Mouse (Mus musculus) neural tube, embryonic 15.5 days (tissue): ENCODE data around the gene Psme4. TPM values are rescaled to one million over a fixed set of nuclear protein-coding genes. Genes with fewer than 3 reads are reported as not detected.
"Not testable (repeated sequence)": the region's sequence is repeated elsewhere in the genome, so short reads cannot be mapped to it uniquely, and the experiment has no call there.

Source experiments
- ATAC-seq: fragments of 200-750 bp; cut with Nextera tagmentation; 2 replicates; pipeline ENCODE4 v1.8.0; 2017; ENCODE audit warnings: mild to moderate bottlenecking, moderate TSS enrichment, moderate library complexity; ENCODE audit not compliant: low FRiP score
- H3K27ac ChIP-seq: fragments of 300-500 bp; sonication (generic); replicated peaks from 2 replicates; pipeline ENCODE4 v1.5.1; 2015; ENCODE audit warnings: mild to moderate bottlenecking, inconsistent platforms
- H3K27me3 ChIP-seq: fragments of 300-500 bp; sonication (generic); replicated peaks from 2 replicates; pipeline ENCODE4 v1.6.1; 2015; ENCODE audit warnings: inconsistent platforms
- H3K36me3 ChIP-seq: fragments of 300-500 bp; sonication (generic); 2 replicates; pipeline ENCODE4 v1.6.1; 2015; ENCODE audit warnings: inconsistent platforms
- H3K4me1 ChIP-seq: fragments of 300-500 bp; sonication (generic); 2 replicates; pipeline ENCODE4 v1.6.1; 2015; ENCODE audit warnings: inconsistent platforms
- H3K4me2 ChIP-seq: fragments of 300-500 bp; sonication (generic); 2 replicates; pipeline ENCODE4 v1.6.1; 2015; ENCODE audit warnings: inconsistent platforms, mild to moderate bottlenecking, moderate library complexity
- H3K4me3 ChIP-seq: fragments of 300-500 bp; sonication (generic); replicated peaks from 2 replicates; pipeline ENCODE4 v1.5.1; 2015; ENCODE audit warnings: mild to moderate bottlenecking, inconsistent platforms
- H3K9ac ChIP-seq: fragments of 300-500 bp; sonication (generic); replicated peaks from 2 replicates; pipeline ENCODE4 v1.6.1; 2015; ENCODE audit warnings: mild to moderate bottlenecking, inconsistent platforms
- H3K9me3 ChIP-seq: fragments of 300-500 bp; sonication (generic); replicated peaks from 2 replicates; pipeline ENCODE4 v1.6.1; 2016; ENCODE audit warnings: inconsistent platforms
- WGBS: fragments of 180-500 bp; shearing (Covaris S2); methylation state at CpG from one replicate; pipeline ENCODE4 v1.1.7; 2015; ENCODE audit warnings: mixed read lengths; 5-methylcytosine and 5-hydroxymethylcytosine counted together
- polyA plus RNA-seq: library from polyadenylated mRNA; unstranded; fragments of >200 nt; fragmentation: Nextera tagmentation; extraction: Ambion mirVana; gene quantifications from 2 replicates; pipeline ENCODE4 v1.2.1, GENCODE M21; 2015

The Psme4 gene
- 13.1 TPM in 2 replicates for polyA plus RNA-seq

- Histone ChIP-seq H3K9me3 (no peaks in the 10 kb centered on the region), H3K4me3 (peak within 1 kb of the TSS; percentile 98), H3K36me3 (no peaks in the 10 kb centered on the region), H3K4me2 (peak within 1 kb of the TSS; percentile 70), H3K27ac (peak within 1 kb of the TSS; percentile 96), H3K4me1 (peaks cover 25% of the 10 kb centered on the region), H3K27me3 (no peaks in the 10 kb centered on the region), H3K9ac (peak within 1 kb of the TSS; percentile 96)
- peak; percentile 98 for ATAC-seq
- 2% methylated on average over 35 of the region's 43 CpGs for WGBS
These were observed at the start of gene Psme4 for GRCm38 (mm10) chr11:30771267-30771903. TSS of gene Psme4 (plus strand) at chr11:30771726.

- no peaks in the 10 kb centered on the region for H3K27me3 ChIP-seq
- no peak for ATAC-seq
These were observed 48.1 kb upstream of the Psme4 start for GRCm38 (mm10) chr11:30723438-30723837.

GRCm38 (mm10) chr11:30730721-30731120 is 40.8 kb upstream of the Psme4 start:
- no peak overlapping the region for H3K27ac ChIP-seq
- ATAC-seq: no peak
- no peak overlapping the region for H3K4me3 ChIP-seq
- H3K9ac ChIP-seq: no peak overlapping the region
- H3K4me1 ChIP-seq: no peaks in the 10 kb centered on the region
- no peaks in the 10 kb centered on the region for H3K27me3 ChIP-seq
- no peak overlapping the region for H3K4me2 ChIP-seq
- no peaks in the 10 kb centered on the region for H3K9me3 ChIP-seq
- no peaks in the 10 kb centered on the region for H3K36me3 ChIP-seq

More at GRCm38 (mm10) chr11:30723438-30723837, 48.1 kb upstream of the Psme4 start:
- no peaks in the 10 kb centered on the region for H3K9me3 ChIP-seq
- H3K4me3 ChIP-seq: no peak overlapping the region
- no peak overlapping the region for H3K27ac ChIP-seq
- no peaks in the 10 kb centered on the region for H3K4me1 ChIP-seq
- H3K4me2 ChIP-seq: no peak overlapping the region
- WGBS: 60% methylated on average over 5 of the region's 5 CpGs
- no peak overlapping the region for H3K9ac ChIP-seq
- H3K36me3 ChIP-seq: no peaks in the 10 kb centered on the region

GRCm38 (mm10) chr11:30733376-30733775 is 38.1 kb upstream of the Psme4 start:
- Histone ChIP-seq H3K4me2 (no peak overlapping the region), H3K9ac (no peak overlapping the region), H3K4me3 (no peak overlapping the region), H3K4me1 (no peaks in the 10 kb centered on the region), H3K27me3 (no peaks in the 10 kb centered on the region), H3K9me3 (no peaks in the 10 kb centered on the region), H3K36me3 (no peaks in the 10 kb centered on the region), H3K27ac (no peak overlapping the region)
- ATAC-seq: no peak

GRCm38 (mm10) chr11:30743991-30744390 is 27.5 kb upstream of the Psme4 start:
- no peaks in the 10 kb centered on the region for H3K4me1 ChIP-seq
- no peak for ATAC-seq
- H3K9me3 ChIP-seq: no peaks in the 10 kb centered on the region
- H3K27me3 ChIP-seq: no peaks in the 10 kb centered on the region
- no peak overlapping the region for H3K9ac ChIP-seq
- no peak overlapping the region for H3K4me2 ChIP-seq
- no peak overlapping the region for H3K27ac ChIP-seq
- H3K4me3 ChIP-seq: no peak overlapping the region
- no peaks in the 10 kb centered on the region for H3K36me3 ChIP-seq

- 94% methylated on average over 3 of the region's 3 CpGs for WGBS
- H3K9me3 ChIP-seq: no peaks in the 10 kb centered on the region
- ATAC-seq: no peak
- 0 out of 2 replicates have a peak, but pooled peaks cover 3% of the 10 kb centered on the region for H3K27me3 ChIP-seq
- no peak overlapping the region for H3K27ac ChIP-seq
- no peaks in the 10 kb centered on the region for H3K4me1 ChIP-seq
- H3K4me2 ChIP-seq: no peak overlapping the region
- no peak overlapping the region for H3K9ac ChIP-seq
- H3K36me3 ChIP-seq: no peaks in the 10 kb centered on the region
- no peak overlapping the region for H3K4me3 ChIP-seq
These were observed 22.6 kb upstream of the Psme4 start for GRCm38 (mm10) chr11:30748938-30749337.

GRCm38 (mm10) chr11:30749587-30749986 is 21.9 kb upstream of the Psme4 start:
- ATAC-seq: no peak
- Histone ChIP-seq H3K9me3 (no peaks in the 10 kb centered on the region), H3K36me3 (no peaks in the 10 kb centered on the region), H3K9ac (no peak overlapping the region), H3K4me3 (no peak overlapping the region), H3K4me1 (no peaks in the 10 kb centered on the region), H3K27ac (no peak overlapping the region), H3K27me3 (0 out of 2 replicates have a peak, but pooled peaks cover 3% of the 10 kb centered on the region), H3K4me2 (no peak overlapping the region)
- WGBS: 21% methylated on average over 3 of the region's 3 CpGs

GRCm38 (mm10) chr11:30750039-30750823 is 21.3 kb upstream of the Psme4 start:
- H3K4me2 ChIP-seq: no peak overlapping the region
- no peak overlapping the region for H3K9ac ChIP-seq
- WGBS: 28% methylated on average over 3 of the region's 3 CpGs
- H3K27me3 ChIP-seq: 0 out of 2 replicates have a peak, but pooled peaks cover 3% of the 10 kb centered on the region
- H3K36me3 ChIP-seq: no peaks in the 10 kb centered on the region
- ATAC-seq: no peak
- H3K9me3 ChIP-seq: no peaks in the 10 kb centered on the region
- no peak overlapping the region for H3K27ac ChIP-seq
- H3K4me3 ChIP-seq: no peak overlapping the region
- peaks cover 1% of the 10 kb centered on the region; the same call in 1 of the 2 replicates for H3K4me1 ChIP-seq

GRCm38 (mm10) chr11:30752956-30753355 is 18.6 kb upstream of the Psme4 start:
- no peak overlapping the region for H3K4me3 ChIP-seq
- H3K36me3 ChIP-seq: no peaks in the 10 kb centered on the region
- 0 out of 2 replicates have a peak, but pooled peaks cover 6% of the 10 kb centered on the region for H3K27me3 ChIP-seq
- WGBS: 81% methylated on average over 3 of the region's 3 CpGs
- no peaks in the 10 kb centered on the region for H3K9me3 ChIP-seq
- H3K4me2 ChIP-seq: no peak overlapping the region
- no peak overlapping the region for H3K9ac ChIP-seq
- H3K27ac ChIP-seq: no peak overlapping the region
- H3K4me1 ChIP-seq: peaks cover 5% of the 10 kb centered on the region; the same call in 1 of the 2 replicates
- ATAC-seq: no peak

GRCm38 (mm10) chr11:30754486-30754854 is 17.1 kb upstream of the Psme4 start:
- not testable (repeated sequence) for H3K27ac ChIP-seq, ATAC-seq, H3K9me3 ChIP-seq, H3K36me3 ChIP-seq, H3K4me1 ChIP-seq, H3K27me3 ChIP-seq
- 72% methylated on average over 4 of the region's 4 CpGs for WGBS
- peak overlapping the region; percentile 46 for H3K4me3 ChIP-seq
- H3K9ac ChIP-seq: peak overlapping the region; percentile 43
- peak overlapping the region; percentile 68 for H3K4me2 ChIP-seq

- Histone ChIP-seq H3K4me3 (peak overlapping the region; percentile 46), H3K9ac (peak overlapping the region; percentile 43), H3K27me3 (0 out of 2 replicates have a peak, but pooled peaks cover 6% of the 10 kb centered on the region), H3K4me1 (peaks cover 5% of the 10 kb centered on the region; the same call in 1 of the 2 replicates), H3K27ac (no peak overlapping the region), H3K36me3 (no peaks in the 10 kb centered on the region), H3K4me2 (peak overlapping the region; percentile 68), H3K9me3 (no peaks in the 10 kb centered on the region)
- ATAC-seq: peak; percentile 92
- under 1% methylated on average over 39 of the region's 66 CpGs for WGBS
These were observed 16.5 kb upstream of the Psme4 start for GRCm38 (mm10) chr11:30754855-30755530.
